Mouse (Mus musculus): ENCODE results near the gene Shisa7. TPM values are rescaled to one million over a fixed set of nuclear protein-coding genes. Genes with fewer than 3 reads are reported as not detected.
"Not testable (repeated sequence)": the region's sequence is repeated elsewhere in the genome, so short reads cannot be mapped to it uniquely, and the experiment has no call there.

Shisa7 gene
- polyA plus RNA-seq, 1 experiment from 2014 or later, result 10.0 TPM

DNA sequence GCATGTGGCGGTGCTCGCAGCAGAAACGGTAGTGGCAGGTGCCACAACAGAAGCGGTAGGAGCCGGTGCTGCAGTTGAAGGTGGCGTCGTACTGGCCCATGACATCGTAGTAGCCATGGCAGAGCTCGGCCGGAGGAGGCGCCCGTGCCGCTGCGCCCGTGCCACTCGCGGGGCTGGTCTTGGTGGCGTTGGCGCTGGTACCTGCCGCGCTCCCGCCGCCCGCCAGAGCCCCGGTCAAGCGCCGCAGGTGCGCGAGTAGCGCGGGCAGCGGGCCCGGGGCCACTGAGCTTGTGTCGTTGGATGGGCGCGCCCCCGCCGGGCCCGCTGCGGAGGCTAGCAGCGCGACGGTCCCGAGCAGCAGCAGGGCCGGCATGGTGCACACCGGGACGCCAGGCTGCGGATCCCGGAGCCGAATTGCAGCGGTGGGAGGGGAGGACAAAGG, 8.1 kb downstream of the Shisa7 start:
- Histone ChIP-seq H3K9me3 (ENCODE audit: control insufficient read depth, low read length) (no peaks in the 10 kb centered on the region), H3K4me3 (ENCODE audit: low read length) (peak overlapping the region; percentile 73), H3K27me3 (replicated peaks; ENCODE audit: control insufficient read depth, insufficient read depth, low read length) (no peaks in the 10 kb centered on the region), H3K9ac (ENCODE audit: low read depth, low read length) (peak overlapping the region; percentile 91), H3K36me3 (ENCODE audit: control insufficient read depth, insufficient read depth, low read length) (no peaks in the 10 kb centered on the region; the same call in none of the 2 replicates), H3K4me2 (ENCODE audit: low read length) (peak overlapping the region; percentile 95), H3K27ac (ENCODE audit: low read depth, low read length) (peak overlapping the region; percentile 89), H3K4me1 (ENCODE audit: control insufficient read depth, insufficient read depth, low read depth, low read length) (peaks cover 11% of the 10 kb centered on the region; the same call in 1 of the 2 replicates)
- under 1% methylated on average over 51 of the region's 51 CpGs for WGBS
- ATAC-seq, result peak; percentile 89

GRCm38 (mm10) chr7:4835631-4836327, 8.7 kb downstream of the Shisa7 start:
- WGBS, result 6% methylated on average over 33 of the region's 34 CpGs
- Histone ChIP-seq H3K27me3 (replicated peaks; ENCODE audit: control insufficient read depth, insufficient read depth, low read length) (no peaks in the 10 kb centered on the region), H3K9ac (ENCODE audit: low read depth, low read length) (peak overlapping the region; percentile 91), H3K27ac (ENCODE audit: low read depth, low read length) (peak overlapping the region; percentile 89), H3K9me3 (ENCODE audit: control insufficient read depth, low read length) (no peaks in the 10 kb centered on the region), H3K36me3 (ENCODE audit: control insufficient read depth, insufficient read depth, low read length) (no peaks in the 10 kb centered on the region; the same call in none of the 2 replicates), H3K4me2 (ENCODE audit: low read length) (peak overlapping the region; percentile 95), H3K4me1 (ENCODE audit: control insufficient read depth, insufficient read depth, low read depth, low read length) (peaks cover 11% of the 10 kb centered on the region; the same call in 1 of the 2 replicates), H3K4me3 (ENCODE audit: low read length) (peak overlapping the region; percentile 73)
- ATAC-seq, result no peak; the same call in none of the 2 replicates

DNA sequence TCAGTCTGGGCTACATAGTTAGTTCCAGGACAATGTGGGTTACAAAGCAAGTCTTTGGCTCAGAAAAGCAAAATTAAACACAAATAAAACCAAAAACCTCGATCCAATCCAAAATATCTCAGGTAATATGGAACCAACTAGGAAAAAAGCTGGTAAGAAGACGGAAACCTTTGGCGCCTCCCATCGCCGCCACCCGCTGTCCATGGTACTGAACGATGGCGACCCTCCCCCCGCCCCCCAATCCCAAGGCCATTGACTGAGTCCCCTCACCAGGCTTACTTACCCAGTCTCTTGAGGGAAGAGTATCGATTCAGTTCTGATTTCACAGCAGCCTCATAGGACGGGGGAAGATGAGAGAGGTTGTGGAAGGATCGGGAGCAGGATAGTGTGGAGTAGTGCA, 14.0 kb downstream of the Shisa7 start:
- no peaks in the 10 kb centered on the region for H3K27me3 ChIP-seq (replicated peaks; ENCODE audit: control insufficient read depth, insufficient read depth, low read length)
- peaks cover 12% of the 10 kb centered on the region for H3K36me3 ChIP-seq (ENCODE audit: control insufficient read depth, insufficient read depth, low read length)
- H3K9ac ChIP-seq (ENCODE audit: low read depth, low read length), result no peak overlapping the region
- no peaks in the 10 kb centered on the region for H3K9me3 ChIP-seq (ENCODE audit: control insufficient read depth, low read length)
- H3K27ac ChIP-seq (ENCODE audit: low read depth, low read length), result no peak overlapping the region
- ATAC-seq, result no peak
- 11% methylated on average over 12 of the region's 12 CpGs for WGBS
- no peak overlapping the region for H3K4me3 ChIP-seq (ENCODE audit: low read length)
- H3K4me1 ChIP-seq (ENCODE audit: control insufficient read depth, insufficient read depth, low read depth, low read length), result no peaks in the 10 kb centered on the region
- no peak overlapping the region for H3K4me2 ChIP-seq (ENCODE audit: low read length)

- H3K27me3 ChIP-seq (replicated peaks; ENCODE audit: control insufficient read depth, insufficient read depth, low read length), result no peaks in the 10 kb centered on the region
- peaks cover 12% of the 10 kb centered on the region; the same call in 1 of the 2 replicates for H3K36me3 ChIP-seq (ENCODE audit: control insufficient read depth, insufficient read depth, low read length)
- WGBS, result 55% methylated on average over 4 of the region's 4 CpGs
- ATAC-seq, result no peak
- no peaks in the 10 kb centered on the region for H3K4me1 ChIP-seq (ENCODE audit: control insufficient read depth, insufficient read depth, low read depth, low read length)
- no peak overlapping the region for H3K27ac ChIP-seq (ENCODE audit: low read depth, low read length)
- H3K9me3 ChIP-seq (ENCODE audit: control insufficient read depth, low read length), result no peaks in the 10 kb centered on the region
- no peak overlapping the region for H3K4me3 ChIP-seq (ENCODE audit: low read length)
- no peak overlapping the region for H3K9ac ChIP-seq (ENCODE audit: low read depth, low read length)
- no peak overlapping the region for H3K4me2 ChIP-seq (ENCODE audit: low read length)
Observed at GRCm38 (mm10) chr7:4825365-4825764, 19.1 kb downstream of the Shisa7 start.

DNA sequence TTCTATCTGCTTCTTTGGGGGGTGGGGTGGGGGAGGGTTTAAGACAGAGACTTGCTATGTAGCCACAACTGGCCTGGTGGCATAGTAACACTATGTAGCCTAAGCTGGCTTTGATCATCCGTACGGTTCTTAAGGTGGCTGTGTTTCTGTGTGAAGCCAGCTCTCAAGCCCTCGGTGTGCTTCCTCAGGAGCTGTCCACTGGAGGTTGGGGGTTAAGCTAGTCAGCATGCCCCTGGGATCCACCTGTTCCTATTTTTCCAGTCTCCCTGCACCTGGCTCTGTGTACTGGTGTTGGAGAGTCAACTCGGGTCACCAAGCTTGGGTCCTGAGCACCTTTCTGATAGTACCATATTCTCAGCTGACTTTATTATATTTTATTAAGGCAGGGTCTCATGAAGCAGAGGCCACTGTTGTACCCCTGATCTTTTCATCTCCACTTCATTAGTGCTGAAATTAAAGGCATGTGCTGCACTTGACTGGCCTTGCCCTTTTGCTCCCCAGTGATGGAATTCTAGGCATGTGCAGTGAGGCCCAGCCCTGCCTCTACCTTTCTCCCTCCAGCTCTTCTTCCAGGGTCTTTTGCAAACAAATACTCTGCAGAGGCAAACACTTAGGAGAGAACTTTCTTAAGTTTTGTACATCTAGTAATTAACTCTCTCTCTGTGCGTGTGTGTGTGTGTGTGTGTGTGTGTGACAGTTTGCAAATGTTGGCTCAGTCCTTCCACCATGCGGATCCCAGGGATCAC, 22.2 kb downstream of the Shisa7 start:
- Histone ChIP-seq H3K27ac (ENCODE audit: low read depth, low read length) (no peak overlapping the region), H3K4me1 (ENCODE audit: control insufficient read depth, insufficient read depth, low read depth, low read length) (no peaks in the 10 kb centered on the region), H3K4me3 (ENCODE audit: low read length) (no peak overlapping the region), H3K36me3 (ENCODE audit: control insufficient read depth, insufficient read depth, low read length) (no peaks in the 10 kb centered on the region), H3K4me2 (ENCODE audit: low read length) (no peak overlapping the region), H3K9ac (ENCODE audit: low read depth, low read length) (no peak overlapping the region), H3K9me3 (ENCODE audit: control insufficient read depth, low read length) (no peaks in the 10 kb centered on the region), H3K27me3 (replicated peaks; ENCODE audit: control insufficient read depth, insufficient read depth, low read length) (no peaks in the 10 kb centered on the region)
- WGBS, result 75% methylated on average over 6 of the region's 6 CpGs
- no peak for ATAC-seq

- no peaks in the 10 kb centered on the region for H3K9me3 ChIP-seq (ENCODE audit: control insufficient read depth, low read length)
- no peaks in the 10 kb centered on the region for H3K4me1 ChIP-seq (ENCODE audit: control insufficient read depth, insufficient read depth, low read depth, low read length)
- ATAC-seq, result no peak
- WGBS, result 75% methylated on average over 4 of the region's 4 CpGs
- no peaks in the 10 kb centered on the region for H3K36me3 ChIP-seq (ENCODE audit: control insufficient read depth, insufficient read depth, low read length)
- H3K4me3 ChIP-seq (ENCODE audit: low read length), result no peak overlapping the region
- H3K27me3 ChIP-seq (replicated peaks; ENCODE audit: control insufficient read depth, insufficient read depth, low read length), result no peaks in the 10 kb centered on the region
- H3K4me2 ChIP-seq (ENCODE audit: low read length), result no peak overlapping the region
- no peak overlapping the region for H3K9ac ChIP-seq (ENCODE audit: low read depth, low read length)
- H3K27ac ChIP-seq (ENCODE audit: low read depth, low read length), result no peak overlapping the region
Observed at GRCm38 (mm10) chr7:4821690-4822089, 22.8 kb downstream of the Shisa7 start.

GRCm38 (mm10) chr7:4820925-4821324, 23.6 kb downstream of the Shisa7 start:
- H3K4me1 ChIP-seq (ENCODE audit: control insufficient read depth, insufficient read depth, low read depth, low read length); H3K4me2 ChIP-seq (ENCODE audit: low read length); H3K27me3 ChIP-seq (replicated peaks; ENCODE audit: control insufficient read depth, insufficient read depth, low read length); H3K27ac ChIP-seq (ENCODE audit: low read depth, low read length); H3K4me3 ChIP-seq (ENCODE audit: low read length); H3K9me3 ChIP-seq (ENCODE audit: control insufficient read depth, low read length); ATAC-seq; H3K36me3 ChIP-seq (ENCODE audit: control insufficient read depth, insufficient read depth, low read length); H3K9ac ChIP-seq (ENCODE audit: low read depth, low read length): not testable (repeated sequence)
- WGBS, result 90% methylated on average over 7 of the region's 7 CpGs

DNA sequence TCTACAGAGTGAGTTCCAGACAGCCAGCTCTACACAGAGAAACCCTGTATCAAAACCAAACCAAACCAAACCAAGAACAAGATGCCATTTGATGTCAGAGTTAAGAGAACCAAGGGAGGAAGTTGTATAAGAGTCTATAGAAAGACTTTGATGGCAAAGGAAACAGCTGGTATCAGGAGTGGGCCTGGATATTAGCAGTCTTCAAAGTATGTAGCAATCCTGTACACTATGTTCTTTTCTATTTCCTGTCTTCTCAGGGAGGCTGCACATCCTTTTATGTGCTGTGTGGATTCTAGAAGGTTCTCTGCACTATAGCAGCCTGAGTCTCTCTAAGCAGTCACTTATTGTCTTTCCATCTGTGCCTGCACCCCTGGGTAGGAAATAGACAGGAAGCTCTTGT, 27.9 kb downstream of the Shisa7 start:
- H3K9me3 ChIP-seq (ENCODE audit: control insufficient read depth, low read length), result no peaks in the 10 kb centered on the region
- H3K27ac ChIP-seq (ENCODE audit: low read depth, low read length), result no peak overlapping the region
- no peaks in the 10 kb centered on the region for H3K27me3 ChIP-seq (replicated peaks; ENCODE audit: control insufficient read depth, insufficient read depth, low read length)
- no peak overlapping the region for H3K9ac ChIP-seq (ENCODE audit: low read depth, low read length)
- H3K4me1 ChIP-seq (ENCODE audit: control insufficient read depth, insufficient read depth, low read depth, low read length), result peaks cover 5% of the 10 kb centered on the region
- no peak overlapping the region for H3K4me3 ChIP-seq (ENCODE audit: low read length)
- ATAC-seq, result no peak
- no peak overlapping the region for H3K4me2 ChIP-seq (ENCODE audit: low read length)
- no peaks in the 10 kb centered on the region for H3K36me3 ChIP-seq (ENCODE audit: control insufficient read depth, insufficient read depth, low read length)

DNA sequence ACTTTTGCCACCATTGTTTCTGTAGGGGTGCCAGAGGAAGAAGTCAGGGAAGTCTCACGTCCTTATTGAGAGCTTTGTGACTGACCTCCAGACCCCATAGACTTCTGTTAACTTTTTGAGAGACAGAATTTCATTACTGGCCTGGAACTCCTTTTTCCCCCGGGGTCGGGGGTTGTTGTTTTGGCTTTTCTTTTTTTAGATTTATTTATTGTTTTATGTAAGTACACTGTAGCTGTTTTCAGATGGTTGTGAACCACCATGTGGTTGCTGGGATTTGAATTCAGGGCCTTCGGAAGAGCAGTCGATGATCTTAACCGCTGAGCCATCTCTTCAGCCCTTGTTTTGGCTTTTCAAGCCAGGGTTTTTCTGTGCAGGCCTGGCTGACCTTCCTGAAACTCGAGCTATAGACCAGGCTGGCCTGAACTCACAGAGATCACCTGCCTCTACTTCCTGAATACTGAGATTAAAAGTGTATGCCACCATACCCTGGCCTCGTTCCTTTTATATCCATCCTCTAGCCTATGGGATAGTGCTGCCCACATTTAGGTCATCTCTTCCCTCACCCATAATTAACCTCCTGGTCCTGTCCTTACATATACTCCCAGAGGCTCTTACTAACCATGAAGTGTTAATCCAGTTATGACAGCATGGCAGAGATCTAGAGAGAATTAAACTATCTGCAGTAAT, 31.2 kb downstream of the Shisa7 start:
- H3K4me1 ChIP-seq (ENCODE audit: control insufficient read depth, insufficient read depth, low read depth, low read length), result peaks cover 22% of the 10 kb centered on the region
- H3K9ac ChIP-seq (ENCODE audit: low read depth, low read length), result peak overlapping the region; percentile 64
- peak overlapping the region; percentile 95 for H3K4me3 ChIP-seq (ENCODE audit: low read length)
- H3K27me3 ChIP-seq (replicated peaks; ENCODE audit: control insufficient read depth, insufficient read depth, low read length), result no peaks in the 10 kb centered on the region
- peaks cover 11% of the 10 kb centered on the region for H3K36me3 ChIP-seq (ENCODE audit: control insufficient read depth, insufficient read depth, low read length)
- ATAC-seq, result no peak
- H3K27ac ChIP-seq (ENCODE audit: low read depth, low read length), result peak overlapping the region; percentile 83
- no peaks in the 10 kb centered on the region for H3K9me3 ChIP-seq (ENCODE audit: control insufficient read depth, low read length)
- H3K4me2 ChIP-seq (ENCODE audit: low read length), result peak overlapping the region; percentile 85
- 29% methylated on average over 8 of the region's 8 CpGs for WGBS
